Mouse (Mus musculus) neural tube, embryonic 14.5 days (tissue): ENCODE measurements around the gene Cfap45. TPM values are rescaled to one million over a fixed set of nuclear protein-coding genes. Genes with fewer than 3 reads are reported as not detected.

Experiments
- ATAC-seq: fragments of 200-750 bp; cut with Nextera tagmentation; 2 replicates; pipeline ENCODE4 v1.8.0; 2017; ENCODE audit warnings: low read depth, mild to moderate bottlenecking, moderate TSS enrichment, moderate library complexity
- H3K27ac ChIP-seq: fragments of 300-500 bp; sonication (generic); 2 replicates; pipeline ENCODE4 v1.5.1; 2014; ENCODE audit warnings: low read depth, mild to moderate bottlenecking, control low read depth, low read length, moderate library complexity, mixed read lengths
- H3K27me3 ChIP-seq: fragments of 300-500 bp; sonication (generic); 2 replicates; pipeline ENCODE4 v1.6.1; 2014; ENCODE audit warnings: low read length; ENCODE audit not compliant: control insufficient read depth, insufficient read depth
- H3K36me3 ChIP-seq: fragments of 300-500 bp; sonication (generic); 2 replicates; pipeline ENCODE4 v1.6.1; 2014; ENCODE audit warnings: low read length, mixed read lengths; ENCODE audit not compliant: control insufficient read depth, insufficient read depth
- H3K4me1 ChIP-seq: fragments of 300-500 bp; sonication (generic); 2 replicates; pipeline ENCODE4 v1.6.1; 2014; ENCODE audit warnings: low read length; ENCODE audit not compliant: control insufficient read depth, insufficient read depth
- H3K4me2 ChIP-seq: fragments of 300-500 bp; sonication (generic); 2 replicates; pipeline ENCODE4 v1.6.1; 2014; ENCODE audit warnings: mild to moderate bottlenecking, low read depth, low read length, control low read depth
- H3K4me3 ChIP-seq: fragments of 300-500 bp; sonication (generic); 2 replicates; pipeline ENCODE4 v1.5.1; 2014; ENCODE audit warnings: low read depth, low read length, control low read depth, mixed read lengths
- H3K9ac ChIP-seq: fragments of 300-500 bp; sonication (generic); replicated peaks from 2 replicates; pipeline ENCODE4 v1.6.1; 2014; ENCODE audit warnings: low read depth, mild to moderate bottlenecking, control low read depth, low read length, mixed read lengths
- H3K9me3 ChIP-seq: fragments of 300-500 bp; sonication (generic); 2 replicates; pipeline ENCODE4 v1.6.1; 2016; ENCODE audit warnings: low read length; ENCODE audit not compliant: control insufficient read depth
- WGBS: fragments of 180-500 bp; shearing (Covaris S2); extraction: QIAGEN DNeasy Blood & Tissue Kit; methylation state at CpG from one replicate; pipeline ENCODE4 v1.1.7; 2014; 5-methylcytosine and 5-hydroxymethylcytosine counted together
- polyA plus RNA-seq: library from polyadenylated mRNA; unstranded; fragments of >200 nt; fragmentation: Nextera tagmentation; extraction: Ambion mirVana; gene quantifications from 2 replicates; pipeline ENCODE4 v1.2.1, GENCODE M21; 2014

The Cfap45 gene
- polyA plus RNA-seq, 1 experiment from 2014 or later: 3.5 TPM

GRCm38 (mm10) chr1:172551009-172551408 lies 30.4 kb downstream of the Cfap45 start:
- H3K4me1 ChIP-seq: peaks cover 8% of the 10 kb centered on the region; the same call in 1 of the 2 replicates
- H3K27ac ChIP-seq: no peak overlapping the region
- no peaks in the 10 kb centered on the region for H3K9me3 ChIP-seq
- H3K9ac ChIP-seq: 0 out of 2 replicates have a peak overlapping the region, but pooled peaks have one; percentile 21
- H3K27me3 ChIP-seq: no peaks in the 10 kb centered on the region
- peak overlapping the region; percentile 28; the same call in 1 of the 2 replicates for H3K4me3 ChIP-seq
- H3K36me3 ChIP-seq: no peaks in the 10 kb centered on the region
- H3K4me2 ChIP-seq: peak overlapping the region; percentile 53
- no peak for ATAC-seq
- WGBS: 48% methylated on average over 7 of the region's 7 CpGs

- H3K27ac ChIP-seq: no peak overlapping the region
- no peak overlapping the region for H3K4me3 ChIP-seq
- no peak overlapping the region for H3K9ac ChIP-seq
- no peak for ATAC-seq
- H3K4me1 ChIP-seq: peaks cover 8% of the 10 kb centered on the region; the same call in 1 of the 2 replicates
- H3K27me3 ChIP-seq: no peaks in the 10 kb centered on the region
- no peaks in the 10 kb centered on the region for H3K36me3 ChIP-seq
- H3K9me3 ChIP-seq: no peaks in the 10 kb centered on the region
- 33% methylated on average over 1 of the region's 1 CpGs for WGBS
- H3K4me2 ChIP-seq: no peak overlapping the region
Observed at GRCm38 (mm10) chr1:172552623-172553022, 32.0 kb downstream of the Cfap45 start.

- H3K27me3 ChIP-seq: no peaks in the 10 kb centered on the region
- peaks cover 5% of the 10 kb centered on the region; the same call in 1 of the 2 replicates for H3K4me1 ChIP-seq
- no peak within 1 kb of the TSS for H3K9ac ChIP-seq
- H3K36me3 ChIP-seq: no peaks in the 10 kb centered on the region
- H3K27ac ChIP-seq: no peak within 1 kb of the TSS
- WGBS: 83% methylated on average over 11 of the region's 11 CpGs
- H3K9me3 ChIP-seq: no peaks in the 10 kb centered on the region
- H3K4me2 ChIP-seq: no peak within 1 kb of the TSS
- no peak within 1 kb of the TSS for H3K4me3 ChIP-seq
- no peak for ATAC-seq
Observed at GRCm38 (mm10) chr1:172555638-172556037, 35.0 kb downstream of the Cfap45 start, which contains the start of gene Vsig8. Gene Vsig8, plus strand, starts transcription at chr1:172555938.

GRCm38 (mm10) chr1:172562641-172563464 lies 42.3 kb downstream of the Cfap45 start:
- Histone ChIP-seq H3K36me3 (no peaks in the 10 kb centered on the region), H3K4me3 (peak overlapping the region; percentile 73), H3K4me2 (peak overlapping the region; percentile 83), H3K27me3 (no peaks in the 10 kb centered on the region), H3K4me1 (0 out of 2 replicates have a peak, but pooled peaks cover 3% of the 10 kb centered on the region), H3K27ac (peak overlapping the region; percentile 63), H3K9me3 (no peaks in the 10 kb centered on the region), H3K9ac (peak overlapping the region; percentile 65)
- peak; percentile 92 for ATAC-seq
- WGBS: under 1% methylated on average over 63 of the region's 66 CpGs

- Histone ChIP-seq H3K4me1 (0 out of 2 replicates have a peak, but pooled peaks cover 3% of the 10 kb centered on the region), H3K9me3 (no peaks in the 10 kb centered on the region), H3K4me3 (peak overlapping the region; percentile 73), H3K4me2 (peak overlapping the region; percentile 83), H3K9ac (peak overlapping the region; percentile 65), H3K27ac (peak overlapping the region; percentile 63; the same call in 1 of the 2 replicates), H3K27me3 (no peaks in the 10 kb centered on the region), H3K36me3 (no peaks in the 10 kb centered on the region)
- peak; percentile 66; the same call in 1 of the 2 replicates for ATAC-seq
- under 1% methylated on average over 9 of the region's 10 CpGs for WGBS
Observed at GRCm38 (mm10) chr1:172563465-172563828, 42.8 kb downstream of the Cfap45 start.

GRCm38 (mm10) chr1:172566131-172566530 lies 45.5 kb downstream of the Cfap45 start:
- H3K27ac ChIP-seq: no peak overlapping the region
- no peak overlapping the region for H3K4me3 ChIP-seq
- WGBS: 80% methylated on average over 3 of the region's 3 CpGs
- no peaks in the 10 kb centered on the region for H3K9me3 ChIP-seq
- ATAC-seq: no peak
- H3K4me1 ChIP-seq: 0 out of 2 replicates have a peak, but pooled peaks cover 3% of the 10 kb centered on the region
- no peak overlapping the region for H3K4me2 ChIP-seq
- no peak overlapping the region for H3K9ac ChIP-seq
- no peaks in the 10 kb centered on the region for H3K27me3 ChIP-seq
- H3K36me3 ChIP-seq: no peaks in the 10 kb centered on the region

GRCm38 (mm10) chr1:172567758-172568157 lies 47.2 kb downstream of the Cfap45 start:
- no peak for ATAC-seq
- WGBS: 65% methylated on average over 4 of the region's 4 CpGs

GRCm38 (mm10) chr1:172580116-172580515 lies 59.5 kb downstream of the Cfap45 start:
- Histone ChIP-seq H3K4me1 (no peaks in the 10 kb centered on the region; the same call in 1 of the 2 replicates), H3K27me3 (no peaks in the 10 kb centered on the region), H3K36me3 (no peaks in the 10 kb centered on the region), H3K9me3 (no peaks in the 10 kb centered on the region), H3K27ac (no peak overlapping the region), H3K4me2 (no peak overlapping the region), H3K4me3 (no peak overlapping the region), H3K9ac (no peak overlapping the region)
- ATAC-seq: no peak
- 72% methylated on average over 6 of the region's 6 CpGs for WGBS

More at GRCm38 (mm10) chr1:172567758-172568157, 47.2 kb downstream of the Cfap45 start:
- H3K4me3 ChIP-seq: no peak overlapping the region
- no peaks in the 10 kb centered on the region for H3K36me3 ChIP-seq
- H3K9me3 ChIP-seq: no peaks in the 10 kb centered on the region
- H3K4me2 ChIP-seq: no peak overlapping the region
- 0 out of 2 replicates have a peak, but pooled peaks cover 3% of the 10 kb centered on the region for H3K4me1 ChIP-seq
- H3K27me3 ChIP-seq: no peaks in the 10 kb centered on the region
- no peak overlapping the region for H3K27ac ChIP-seq
- H3K9ac ChIP-seq: no peak overlapping the region

- Histone ChIP-seq H3K36me3 (no peaks in the 10 kb centered on the region), H3K27ac (no peak overlapping the region), H3K27me3 (no peaks in the 10 kb centered on the region), H3K4me1 (peaks cover 11% of the 10 kb centered on the region), H3K4me2 (no peak overlapping the region), H3K9me3 (no peaks in the 10 kb centered on the region), H3K9ac (no peak overlapping the region), H3K4me3 (no peak overlapping the region)
- no peak for ATAC-seq
- WGBS: 84% methylated on average over 8 of the region's 8 CpGs
Observed at GRCm38 (mm10) chr1:172582436-172582835, 61.8 kb downstream of the Cfap45 start.
